Mouse (Mus musculus) limb, embryonic 12.5 days (tissue): ENCODE results near the gene Gm5483. TPM values are rescaled to one million over a fixed set of nuclear protein-coding genes. Genes with fewer than 3 reads are reported as not detected.
"Not testable (repeated sequence)": the region's sequence is repeated elsewhere in the genome, so short reads cannot be mapped to it uniquely, and the experiment has no call there.

Experiments used
- ATAC-seq: fragments of 200-750 bp; cut with Nextera tagmentation; 2 replicates; pipeline ENCODE4 v1.8.0; 2017; ENCODE audit warnings: low read depth, moderate TSS enrichment; ENCODE audit not compliant: insufficient number of reproducible peaks, insufficient read depth, low FRiP score, low TSS enrichment
- H3K27ac ChIP-seq: fragments of 300-500 bp; sonication (generic); 2 replicates; pipeline ENCODE4 v1.5.1; 2016; ENCODE audit warnings: mild to moderate bottlenecking, moderate library complexity
- H3K27me3 ChIP-seq: fragments of 300-500 bp; sonication (generic); 2 replicates; pipeline ENCODE4 v1.6.1; 2016; ENCODE audit warnings: mild to moderate bottlenecking, moderate library complexity
- H3K36me3 ChIP-seq: fragments of 300-500 bp; sonication (generic); 2 replicates; pipeline ENCODE4 v1.6.1; 2016; ENCODE audit warnings: mild to moderate bottlenecking, moderate library complexity
- H3K4me1 ChIP-seq: fragments of 300-500 bp; sonication (generic); replicated peaks from 2 replicates; pipeline ENCODE4 v1.6.1; 2016
- H3K4me2 ChIP-seq: fragments of 300-500 bp; sonication (generic); 2 replicates; pipeline ENCODE4 v1.6.1; 2016; ENCODE audit warnings: mild to moderate bottlenecking, moderate library complexity
- H3K4me3 ChIP-seq: fragments of 300-500 bp; sonication (generic); replicated peaks from 2 replicates; pipeline ENCODE4 v1.5.1; 2016; ENCODE audit warnings: mild to moderate bottlenecking
- H3K9ac ChIP-seq: fragments of 300-500 bp; sonication (generic); replicated peaks from 2 replicates; pipeline ENCODE4 v1.6.1; 2016; ENCODE audit warnings: mild to moderate bottlenecking, moderate library complexity
- H3K9me3 ChIP-seq: fragments of 300-500 bp; sonication (generic); 2 replicates; pipeline ENCODE4 v1.6.1; 2016; ENCODE audit warnings: mild to moderate bottlenecking, moderate library complexity
- WGBS: fragments of 180-500 bp; shearing (Covaris S2); methylation state at CpG from one replicate; pipeline ENCODE4 v1.1.7; 2016; 5-methylcytosine and 5-hydroxymethylcytosine counted together
- polyA plus RNA-seq: library from polyadenylated mRNA; unstranded; fragments of >200 nt; fragmentation: Nextera tagmentation; extraction: Ambion mirVana; gene quantifications from 2 replicates; pipeline ENCODE4 v1.2.1, GENCODE M21; 2016

Gene Gm5483
- polyA plus RNA-seq, result 1.2 and 1.4 TPM in 2 replicates

DNA sequence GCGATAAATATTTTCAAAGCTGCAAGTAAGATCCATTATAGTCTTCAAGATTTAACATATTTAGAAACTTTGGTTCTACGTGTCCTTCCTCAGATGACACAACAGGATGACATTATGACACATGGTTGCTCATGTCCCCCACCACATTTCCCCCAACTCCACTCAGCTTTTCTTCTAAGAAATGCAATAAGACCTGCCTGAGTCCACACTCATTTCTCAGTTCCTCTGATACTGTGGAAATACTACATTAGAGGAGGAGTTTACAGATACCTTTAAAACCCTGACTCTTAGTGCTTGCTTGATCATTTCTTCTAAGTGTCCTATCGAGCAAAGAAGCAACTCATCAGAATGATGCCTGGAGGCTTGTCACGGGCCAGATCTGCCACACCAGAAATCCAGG is at the start of gene Gm5483:
TSS of gene Gm5483 (plus strand) at position 301 of the 400 bp plus-strand sequence.
- not testable (repeated sequence) for H3K27ac ChIP-seq, H3K27me3 ChIP-seq, H3K36me3 ChIP-seq, H3K4me1 ChIP-seq, H3K4me3 ChIP-seq, H3K9me3 ChIP-seq, H3K4me2 ChIP-seq, ATAC-seq, H3K9ac ChIP-seq
- 83% methylated on average over 4 of the region's 4 CpGs for WGBS

DNA sequence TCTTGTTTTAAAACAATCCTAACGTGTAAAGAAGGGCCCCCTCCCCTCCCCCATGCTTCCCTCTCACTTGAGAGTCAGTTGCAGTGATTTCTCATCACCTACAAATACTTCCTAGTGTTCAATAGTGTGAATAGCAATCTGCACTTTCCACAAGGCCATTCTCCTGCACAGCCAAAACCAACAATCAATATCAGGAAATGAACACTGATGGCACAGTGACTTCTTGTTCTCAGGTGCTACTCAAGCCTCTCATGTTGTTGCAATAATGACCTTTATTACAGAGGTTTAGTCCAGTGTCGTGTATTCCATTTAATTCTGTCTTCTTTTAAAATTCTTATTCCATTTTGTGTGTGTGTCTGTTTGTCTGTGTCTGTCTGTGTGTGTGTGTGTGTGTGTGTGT is 45.8 kb upstream of the Gm5483 start:
- Histone ChIP-seq H3K4me2 (no peak overlapping the region), H3K4me3 (no peak overlapping the region), H3K36me3 (no peaks in the 10 kb centered on the region), H3K9ac (no peak overlapping the region), H3K9me3 (no peaks in the 10 kb centered on the region), H3K27me3 (no peaks in the 10 kb centered on the region), H3K4me1 (no peaks in the 10 kb centered on the region), H3K27ac (no peak overlapping the region)
- WGBS, result 85% methylated on average over 2 of the region's 2 CpGs
- no peak for ATAC-seq

DNA sequence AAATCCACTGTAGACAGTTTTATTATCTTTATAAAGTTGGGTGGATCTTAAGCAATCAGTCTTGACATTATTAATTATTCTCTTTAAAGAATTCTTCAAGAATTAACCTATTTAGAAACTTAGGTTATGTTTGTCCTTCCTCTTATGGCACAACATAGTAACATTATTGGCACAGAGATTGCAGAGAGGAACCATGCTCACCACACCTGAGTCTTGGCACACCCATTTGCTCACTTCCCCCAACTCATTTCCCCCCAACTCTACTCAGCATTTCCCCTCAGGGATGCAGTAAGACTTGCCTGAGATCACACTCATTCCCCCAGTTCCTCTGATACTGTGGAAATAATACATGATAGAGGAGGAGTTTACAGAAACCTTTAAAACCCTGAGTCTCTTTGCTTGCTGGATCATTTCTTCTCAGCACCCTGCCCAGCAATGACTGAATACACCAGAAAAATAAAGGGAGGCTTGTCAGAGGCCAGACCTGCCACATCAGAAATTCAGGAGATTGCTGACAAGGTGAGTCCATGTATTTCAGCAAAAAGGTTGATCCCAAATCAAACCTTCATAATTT is 27.5 kb upstream of the Gm5483 start, which contains the start of gene Stfa2l1:
TSS of gene Stfa2l1 (plus strand) at position 410 of the 574 bp plus-strand sequence.
- no peak for ATAC-seq
- Histone ChIP-seq H3K9me3 (no peaks in the 10 kb centered on the region), H3K4me1 (no peaks in the 10 kb centered on the region), H3K4me3 (no peak within 1 kb of the TSS), H3K27me3 (no peaks in the 10 kb centered on the region), H3K9ac (no peak within 1 kb of the TSS), H3K36me3 (no peaks in the 10 kb centered on the region), H3K27ac (no peak within 1 kb of the TSS), H3K4me2 (no peak within 1 kb of the TSS)

DNA sequence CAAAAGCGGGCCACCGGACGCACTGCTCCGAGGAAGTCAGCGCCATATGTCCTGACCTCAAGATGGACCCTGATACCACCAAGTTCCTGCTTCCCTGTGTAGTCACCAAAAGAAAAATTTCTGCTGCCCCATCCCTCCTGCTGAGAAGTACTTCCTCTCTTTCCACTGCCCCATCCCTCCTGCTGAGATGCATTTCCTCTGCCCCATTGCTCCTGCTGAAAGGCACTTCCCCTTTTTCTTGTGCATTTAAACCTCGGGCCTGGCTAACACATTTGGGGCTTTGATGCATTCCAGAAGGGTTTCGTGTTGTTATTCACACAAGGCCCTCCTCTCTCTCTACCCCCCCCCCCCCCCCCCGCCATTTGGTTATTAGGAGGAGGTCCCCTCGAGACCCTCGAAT is 16.2 kb upstream of the Gm5483 start:
- H3K27ac ChIP-seq, H3K27me3 ChIP-seq, H3K4me3 ChIP-seq, H3K9ac ChIP-seq, ATAC-seq, H3K4me2 ChIP-seq, H3K9me3 ChIP-seq, H3K4me1 ChIP-seq, H3K36me3 ChIP-seq: not testable (repeated sequence)
- whole genome bisulfite sequencing, result 87% methylated on average over 9 of the region's 10 CpGs

DNA sequence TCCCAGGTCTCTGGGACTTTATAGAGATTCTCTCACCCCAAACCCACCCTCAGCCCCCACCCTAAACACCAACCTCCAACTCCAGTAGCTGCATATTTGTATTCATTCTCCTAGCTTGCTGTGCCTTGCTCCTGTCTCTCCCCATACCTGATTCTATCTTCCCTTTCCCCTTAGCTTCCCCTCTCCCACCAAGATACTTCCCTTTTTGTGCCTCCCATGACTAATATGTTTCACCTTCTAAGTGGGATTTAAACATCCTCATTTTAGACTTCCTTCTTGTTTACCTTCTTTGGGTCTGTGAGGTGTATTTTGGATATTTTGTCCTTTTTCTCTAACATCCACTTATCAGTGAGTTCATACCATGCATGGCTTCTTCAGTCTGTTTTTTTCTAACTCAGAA is 7.9 kb upstream of the Gm5483 start:
- no peaks in the 10 kb centered on the region for H3K4me1 ChIP-seq
- ATAC-seq, result no peak
- H3K36me3 ChIP-seq, result no peaks in the 10 kb centered on the region
- no peak overlapping the region for H3K27ac ChIP-seq
- H3K4me2 ChIP-seq, result no peak overlapping the region
- H3K9ac ChIP-seq, result no peak overlapping the region
- H3K9me3 ChIP-seq, result no peaks in the 10 kb centered on the region
- H3K27me3 ChIP-seq, result no peaks in the 10 kb centered on the region
- no peak overlapping the region for H3K4me3 ChIP-seq

DNA sequence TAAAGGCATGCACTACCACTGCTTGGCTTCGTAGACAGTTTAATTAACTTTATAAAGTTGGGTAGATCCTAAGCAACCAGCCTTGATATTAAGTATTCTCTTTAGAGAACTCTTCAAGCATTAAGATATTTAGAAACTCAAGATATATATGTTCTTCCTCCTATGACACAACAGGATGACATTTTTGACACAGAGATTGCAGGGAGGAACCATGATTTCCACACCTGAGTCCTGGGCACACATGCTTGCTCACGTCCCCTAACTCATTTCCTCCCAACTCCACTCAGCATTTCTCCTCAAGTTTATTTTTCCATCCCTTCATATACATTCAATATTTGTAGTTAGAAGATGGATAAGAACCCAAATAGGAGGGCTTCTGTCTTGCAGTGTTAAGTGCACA is 4.1 kb upstream of the Gm5483 start:
- Histone ChIP-seq H3K4me2 (no peak overlapping the region), H3K9ac (no peak overlapping the region), H3K36me3 (no peaks in the 10 kb centered on the region), H3K4me3 (no peak overlapping the region), H3K27me3 (no peaks in the 10 kb centered on the region), H3K4me1 (no peaks in the 10 kb centered on the region), H3K27ac (no peak overlapping the region), H3K9me3 (no peaks in the 10 kb centered on the region)
- ATAC-seq, result no peak
- WGBS, result 80% methylated on average over 2 of the region's 2 CpGs

DNA sequence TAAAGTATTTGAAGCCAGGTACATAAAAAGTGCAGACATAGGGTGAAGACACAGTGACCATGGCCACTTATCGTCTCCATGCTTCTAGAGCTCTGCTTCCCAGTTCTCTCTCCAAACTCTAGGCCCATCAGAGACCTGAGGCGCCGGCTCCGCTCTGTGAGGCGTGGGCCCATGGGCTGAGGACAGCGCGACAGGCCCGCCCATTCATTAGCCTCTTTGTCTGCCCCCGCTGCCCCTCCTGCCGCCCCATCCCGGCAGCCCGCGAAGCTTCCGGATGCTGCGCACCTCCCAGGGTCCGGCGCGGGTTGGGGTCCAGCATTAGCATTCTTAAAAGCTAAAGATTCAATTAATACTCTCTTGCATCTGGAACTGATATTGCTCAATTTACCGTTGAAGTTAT is 15.2 kb downstream of the Gm5483 start:
- no peaks in the 10 kb centered on the region for H3K9me3 ChIP-seq
- H3K4me2 ChIP-seq, result no peak overlapping the region
- no peak overlapping the region for H3K27ac ChIP-seq
- no peak overlapping the region for H3K4me3 ChIP-seq
- H3K4me1 ChIP-seq, result no peaks in the 10 kb centered on the region
- no peak overlapping the region for H3K9ac ChIP-seq
- WGBS, result 52% methylated on average over 19 of the region's 19 CpGs
- no peaks in the 10 kb centered on the region for H3K36me3 ChIP-seq
- no peak for ATAC-seq
- no peaks in the 10 kb centered on the region for H3K27me3 ChIP-seq

DNA sequence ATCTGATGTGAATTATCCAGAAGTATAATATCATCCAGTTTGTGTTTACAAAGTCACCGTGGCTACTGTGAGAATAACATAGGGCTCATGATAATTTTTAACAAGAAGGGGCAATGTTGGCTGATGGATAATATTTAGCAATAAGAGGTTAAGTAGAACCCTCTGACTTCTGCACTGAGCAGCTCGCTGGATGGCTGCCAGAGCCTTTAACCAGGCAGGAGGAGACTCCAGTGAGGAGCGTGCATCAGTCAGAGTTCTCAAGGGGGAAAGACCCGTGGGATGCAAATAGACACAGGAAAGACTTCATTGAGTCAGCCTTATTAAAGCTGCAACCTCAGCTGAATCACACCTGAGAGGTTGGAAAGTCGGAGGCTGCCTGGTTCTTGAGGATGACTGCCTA is 19.8 kb downstream of the Gm5483 start:
- Histone ChIP-seq H3K27me3 (no peaks in the 10 kb centered on the region), H3K4me3 (no peak overlapping the region), H3K27ac (no peak overlapping the region), H3K9me3 (no peaks in the 10 kb centered on the region), H3K36me3 (no peaks in the 10 kb centered on the region), H3K4me2 (no peak overlapping the region), H3K9ac (no peak overlapping the region), H3K4me1 (no peaks in the 10 kb centered on the region)
- 81% methylated on average over 5 of the region's 5 CpGs for WGBS
- no peak for ATAC-seq

DNA sequence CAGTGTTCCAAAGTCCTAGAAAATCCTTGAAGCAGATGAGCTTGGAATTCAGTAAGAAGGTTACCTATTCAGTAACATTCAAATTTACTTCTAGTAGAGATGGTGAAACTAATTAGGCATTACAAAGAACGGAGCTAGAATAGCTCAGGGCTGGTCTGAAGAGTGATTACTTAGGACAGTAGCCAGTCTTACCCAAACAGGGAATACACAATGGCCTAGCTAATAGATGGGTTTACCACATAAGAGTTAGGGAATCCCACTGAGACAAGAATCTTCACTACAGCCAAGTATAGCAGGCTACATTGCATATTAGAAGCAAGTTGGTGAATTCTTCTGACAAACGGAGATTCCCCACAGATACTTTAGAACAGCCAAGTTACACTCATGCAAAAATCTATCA is 21.7 kb downstream of the Gm5483 start:
- H3K36me3 ChIP-seq, H3K9me3 ChIP-seq, H3K4me1 ChIP-seq, H3K27ac ChIP-seq, H3K27me3 ChIP-seq, H3K4me2 ChIP-seq, ATAC-seq, H3K4me3 ChIP-seq, H3K9ac ChIP-seq: not testable (repeated sequence)
- 44% methylated on average over 2 of the region's 2 CpGs for WGBS

DNA sequence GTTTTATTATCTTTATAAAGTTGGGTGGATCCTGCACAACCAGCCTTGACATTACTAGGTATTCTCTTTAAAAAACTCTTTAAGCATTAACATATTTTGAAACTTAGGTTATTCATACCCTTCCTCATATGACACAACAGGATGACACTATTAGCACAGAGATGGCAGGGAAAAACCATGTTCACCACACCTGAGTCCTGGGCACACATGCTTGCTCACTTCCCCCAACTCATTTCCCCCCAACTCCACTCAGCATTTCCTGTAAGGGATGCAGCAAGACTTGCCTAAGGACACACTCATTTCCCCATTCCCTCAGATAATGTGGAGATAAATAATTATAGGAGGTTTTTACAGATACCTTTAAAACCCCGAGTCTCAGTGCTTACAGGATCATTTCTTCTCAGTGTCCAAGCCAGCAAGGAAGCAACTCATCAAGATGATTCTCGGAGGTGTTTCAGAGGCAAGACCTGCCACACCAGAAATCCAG is 26.0 kb downstream of the Gm5483 start, which contains the start of gene Gm5416:
TSS of gene Gm5416 (plus strand) at position 437 of the 487 bp plus-strand sequence.
- ATAC-seq, result no peak
- no peaks in the 10 kb centered on the region for H3K36me3 ChIP-seq
- 78% methylated on average over 2 of the region's 2 CpGs for WGBS

DNA sequence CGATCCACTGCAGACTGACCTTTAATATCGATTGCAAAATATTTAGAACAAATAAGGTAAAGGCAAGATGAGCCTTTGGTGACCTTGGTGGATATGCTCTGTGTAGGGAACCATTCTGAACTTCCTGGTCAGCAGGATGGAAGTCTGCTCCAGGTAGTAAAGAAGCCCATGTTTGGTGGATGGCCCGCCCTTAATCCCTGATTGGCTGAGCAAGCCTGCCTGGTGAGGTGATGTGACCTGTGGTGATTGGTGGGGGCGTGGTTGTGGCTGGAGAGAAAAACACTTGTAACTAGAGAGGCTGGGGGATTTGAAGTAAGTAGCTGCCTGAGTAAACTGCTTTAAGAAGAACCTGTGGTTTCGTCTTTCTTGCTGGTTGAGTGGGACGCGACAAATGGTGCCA is 37.2 kb downstream of the Gm5483 start, which contains the start of gene 2010005H15Rik:
TSS of gene 2010005H15Rik (plus strand) at position 301 of the 400 bp plus-strand sequence.
- not testable (repeated sequence) for H3K9me3 ChIP-seq, H3K9ac ChIP-seq, H3K4me3 ChIP-seq, ATAC-seq, H3K27ac ChIP-seq, H3K4me1 ChIP-seq, H3K36me3 ChIP-seq, H3K4me2 ChIP-seq, H3K27me3 ChIP-seq
- 87% methylated on average over 7 of the region's 7 CpGs for WGBS

More for the DNA sequence above, 26.0 kb downstream of the Gm5483 start, which contains the start of gene Gm5416:
- H3K4me3 ChIP-seq, result no peak within 1 kb of the TSS
- no peak within 1 kb of the TSS for H3K27ac ChIP-seq
- no peaks in the 10 kb centered on the region for H3K9me3 ChIP-seq
- no peak within 1 kb of the TSS for H3K9ac ChIP-seq
- H3K4me2 ChIP-seq, result no peak within 1 kb of the TSS
- no peaks in the 10 kb centered on the region for H3K27me3 ChIP-seq
- H3K4me1 ChIP-seq, result no peaks in the 10 kb centered on the region
